Mouse (Mus musculus) heart, embryonic 13.5 days (tissue): ENCODE results near the gene Tex35. TPM values are rescaled to one million over a fixed set of nuclear protein-coding genes. Genes with fewer than 3 reads are reported as not detected.

Source experiments
- polyA plus RNA-seq: library from polyadenylated mRNA; unstranded; fragments of >200 nt; fragmentation: Nextera tagmentation; extraction: Ambion mirVana; gene quantifications from 2 replicates; pipeline ENCODE4 v1.2.1, GENCODE M21; 2015

The Tex35 gene
- polyA plus RNA-seq, 1 experiment from 2014 or later = not detected

Other genes with a start within 250 kb of the Tex35 start
- 44.2 and 57.4 TPM in 2 replicates for gene Ralgps2, start 169.1 kb downstream of the Tex35 start, polyA plus RNA-seq